Mouse (Mus musculus) lung, postnatal 10 days (tissue): ENCODE measurements around the gene Sphk1.
"Not testable (repeated sequence)": the region's sequence is repeated elsewhere in the genome, so short reads cannot be mapped to it uniquely, and the experiment has no call there.

Source experiments
- DNase-seq: peaks from one replicate; pipeline ENCODE4 v3.0.0; 2021

Sphk1 gene

DNA sequence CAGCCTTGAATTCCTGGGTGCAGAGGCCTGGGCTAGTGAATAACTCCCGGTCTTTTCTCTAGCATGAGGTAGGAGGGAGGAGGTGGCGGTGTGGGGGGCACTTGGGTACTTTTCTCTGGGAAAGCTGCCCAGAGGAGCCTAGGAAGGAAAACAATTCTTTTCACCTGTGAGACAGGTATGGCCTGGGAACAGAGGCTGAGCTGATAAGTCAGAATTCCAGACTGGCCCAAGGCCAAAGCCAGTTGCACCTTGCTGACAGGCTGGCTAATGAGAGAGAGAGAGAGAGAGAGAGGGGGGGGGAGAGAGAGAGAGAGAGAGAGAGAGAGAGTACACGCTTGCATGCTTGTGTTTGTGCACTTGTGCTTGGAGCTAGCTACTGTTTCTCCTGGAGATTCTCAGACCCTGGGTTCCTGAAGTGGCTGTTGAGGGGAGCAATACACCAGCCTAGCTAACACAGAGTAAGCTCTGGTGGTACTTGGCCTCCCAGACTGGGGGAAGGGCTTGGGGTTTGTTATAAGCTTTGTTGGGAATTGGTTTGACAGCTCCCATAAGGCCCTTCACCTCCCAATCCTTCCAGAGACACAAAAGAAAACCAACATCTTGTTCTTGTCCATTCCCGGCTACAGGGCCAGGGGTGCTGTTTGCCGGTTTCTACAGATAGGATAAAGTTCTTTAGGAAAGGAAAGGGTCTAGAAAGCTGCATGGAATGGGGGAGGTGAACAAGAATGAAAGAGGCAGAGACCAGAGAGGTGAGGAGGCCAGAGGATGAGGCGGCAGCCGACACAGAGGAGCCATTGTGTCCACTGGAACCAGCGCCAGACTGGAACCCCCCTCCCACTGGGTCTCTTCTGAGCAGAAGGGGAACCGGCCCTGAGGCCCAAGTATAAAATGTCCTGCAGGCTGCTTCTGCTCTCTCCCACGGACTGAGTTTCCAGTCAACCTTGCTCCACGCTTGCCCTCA is at the start of gene Sphk1:
Gene Sphk1, plus strand, starts transcription at position 739 of the 961 bp plus-strand sequence.
- DNase-seq = peak; percentile 59

GRCm38 (mm10) chr11:116480975-116481374 is 49.8 kb upstream of the Sphk1 start:
- DNase-seq = no peak

DNA sequence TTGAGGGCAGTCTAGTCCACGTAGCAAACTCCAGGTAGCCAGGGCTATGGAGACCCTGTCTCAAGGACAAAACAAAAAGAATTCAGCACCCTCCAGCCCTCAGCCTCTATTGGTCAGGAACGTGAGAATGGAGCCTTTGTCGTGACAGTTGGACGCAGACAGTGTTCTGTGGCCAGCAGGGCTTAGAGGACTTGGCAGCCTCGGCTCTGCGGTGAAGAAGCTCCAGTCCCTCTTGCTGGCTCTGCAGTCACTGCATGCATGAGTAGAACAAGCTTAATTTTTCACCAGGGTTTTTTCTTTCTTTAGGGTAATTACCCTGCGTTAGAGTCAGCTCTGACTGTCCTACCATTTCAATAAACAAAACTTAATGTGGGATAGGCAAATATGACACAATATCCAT is 48.9 kb upstream of the Sphk1 start:
- no peak for DNase-seq

DNA sequence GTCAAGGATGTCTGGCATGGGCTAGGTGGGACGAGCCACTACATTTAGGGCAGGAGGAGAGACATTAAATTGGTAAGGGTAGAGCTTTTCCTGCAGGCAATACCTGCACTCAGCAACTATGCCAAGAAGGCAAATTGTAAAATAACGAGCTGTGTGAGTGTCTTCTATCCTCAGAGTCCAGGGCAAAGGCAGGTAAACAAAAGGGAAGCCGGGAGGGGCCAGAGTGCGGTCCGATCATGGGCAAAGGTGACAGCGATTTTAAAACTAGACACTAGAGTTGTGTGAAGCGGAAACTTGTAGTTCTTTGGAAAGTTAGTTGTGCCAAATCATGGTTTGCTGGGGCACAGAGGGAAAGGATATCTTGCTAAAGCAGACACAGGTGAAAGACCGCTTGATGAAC is 46.5 kb upstream of the Sphk1 start:
- no peak for DNase-seq

- no peak for DNase-seq
Observed at GRCm38 (mm10) chr11:116488207-116488606, 42.5 kb upstream of the Sphk1 start.

DNA sequence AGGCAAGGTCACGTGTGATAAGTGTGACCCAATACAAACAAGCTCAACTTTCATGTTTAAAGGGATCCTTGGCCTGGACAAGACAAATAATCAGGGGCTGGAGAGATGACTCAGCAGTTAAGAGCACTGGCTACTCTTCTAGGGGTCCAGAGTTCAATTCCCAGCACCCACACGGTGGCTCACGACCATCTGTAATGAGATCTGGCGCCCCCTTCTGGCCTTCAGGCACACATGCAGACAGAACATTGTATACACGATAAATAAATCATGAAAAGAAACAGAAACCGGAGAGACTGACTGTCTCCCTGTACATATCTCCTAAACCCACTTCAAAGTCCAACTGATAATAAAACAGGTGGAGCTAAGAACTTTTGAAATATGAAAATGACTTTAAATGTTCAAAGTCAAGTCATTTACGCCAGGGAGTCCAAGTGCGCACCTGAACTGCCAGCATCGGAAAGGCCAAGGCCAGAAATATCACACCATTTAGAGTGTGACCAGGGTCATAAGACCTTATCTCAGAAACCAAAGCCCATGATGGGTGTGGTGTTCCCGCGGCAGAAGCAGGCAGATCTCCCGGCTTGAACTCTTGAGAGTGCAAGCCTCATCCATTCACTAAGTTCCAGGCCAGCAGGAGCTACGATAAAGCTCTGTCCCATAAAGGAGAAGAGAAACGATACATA is 41.9 kb upstream of the Sphk1 start:
- no peak for DNase-seq

DNA sequence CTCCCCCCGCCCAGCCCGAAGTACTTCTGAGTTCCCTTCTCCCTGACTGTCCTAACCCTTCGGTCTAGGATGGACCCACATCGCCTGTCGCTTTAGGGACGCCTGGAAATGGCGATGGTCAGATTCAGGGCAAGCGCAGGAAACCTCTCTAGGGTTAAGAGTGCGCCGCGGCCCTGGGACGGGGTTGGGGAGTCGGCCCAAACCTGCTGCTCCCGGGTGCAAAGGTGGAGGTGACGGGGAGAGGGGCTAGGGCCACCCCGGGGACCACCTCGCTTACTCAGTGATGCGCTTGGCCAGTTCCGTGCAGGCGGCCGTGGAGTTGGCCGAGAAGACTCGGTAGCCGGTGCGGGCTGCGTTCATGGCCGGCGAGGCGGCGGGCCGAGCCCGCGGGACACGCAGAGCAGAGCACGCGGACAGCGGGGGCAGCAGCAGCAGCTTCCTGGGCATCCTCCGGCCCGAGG is 40.9 kb upstream of the Sphk1 start:
- DNase-seq = no peak

DNA sequence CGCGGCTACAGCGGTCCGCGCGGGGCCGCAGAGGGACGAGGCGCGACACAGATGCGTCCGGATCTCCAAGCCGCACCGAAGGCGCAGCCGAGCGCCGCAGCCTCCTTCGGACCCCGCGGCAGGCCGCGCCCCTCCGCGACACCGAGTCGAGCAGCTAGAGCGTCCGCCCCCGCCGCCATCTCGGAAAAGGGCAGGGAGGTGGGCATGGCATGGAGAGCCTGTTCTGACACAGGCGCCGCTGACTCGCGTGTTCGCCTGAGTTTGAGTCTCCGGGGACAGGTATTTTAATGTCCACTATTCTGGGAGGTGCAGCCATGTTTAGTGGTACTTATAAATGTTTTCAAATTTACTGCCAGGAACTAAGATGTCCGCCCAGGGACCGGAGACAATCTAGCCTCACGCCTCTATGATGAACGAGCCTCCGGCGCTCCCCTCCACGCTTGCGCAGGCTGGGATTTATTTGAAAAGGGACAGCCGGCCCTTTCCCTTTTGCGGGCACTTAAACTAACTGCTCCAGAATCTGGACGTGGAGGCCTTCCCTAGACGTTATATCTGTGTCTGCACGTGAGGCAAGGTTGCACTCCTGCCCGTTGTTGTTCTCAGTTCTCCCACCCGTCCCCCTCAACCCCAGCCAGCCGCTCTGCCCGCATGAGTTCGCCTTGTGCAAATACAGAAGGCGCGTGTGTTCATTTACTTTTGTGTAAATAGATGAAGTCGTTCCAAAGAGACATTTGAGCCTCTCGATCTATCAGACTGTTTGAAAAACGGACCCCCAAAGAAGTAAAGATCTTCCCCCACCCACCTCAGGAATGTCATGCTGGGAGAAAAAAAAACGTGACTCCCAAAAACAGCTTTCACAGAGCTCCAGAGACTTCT is 40.3 kb upstream of the Sphk1 start:
- DNase-seq = peak; percentile 93

GRCm38 (mm10) chr11:116491338-116491737 is 39.4 kb upstream of the Sphk1 start:
- DNase-seq = no peak

GRCm38 (mm10) chr11:116492507-116492906 is 38.2 kb upstream of the Sphk1 start:
- not testable (repeated sequence) for DNase-seq

GRCm38 (mm10) chr11:116493191-116493590 is 37.5 kb upstream of the Sphk1 start:
- DNase-seq = no peak

- peak; percentile 71 for DNase-seq
Observed at GRCm38 (mm10) chr11:116493795-116494252, 36.9 kb upstream of the Sphk1 start, which contains the start of gene Prpsap1. Gene Prpsap1 (minus strand): TSS chr11:116494202.

GRCm38 (mm10) chr11:116494474-116495174 is 36.1 kb upstream of the Sphk1 start:
- DNase-seq = peak; percentile 93

- DNase-seq = no peak
Observed at GRCm38 (mm10) chr11:116497313-116497712, 33.4 kb upstream of the Sphk1 start.

DNA sequence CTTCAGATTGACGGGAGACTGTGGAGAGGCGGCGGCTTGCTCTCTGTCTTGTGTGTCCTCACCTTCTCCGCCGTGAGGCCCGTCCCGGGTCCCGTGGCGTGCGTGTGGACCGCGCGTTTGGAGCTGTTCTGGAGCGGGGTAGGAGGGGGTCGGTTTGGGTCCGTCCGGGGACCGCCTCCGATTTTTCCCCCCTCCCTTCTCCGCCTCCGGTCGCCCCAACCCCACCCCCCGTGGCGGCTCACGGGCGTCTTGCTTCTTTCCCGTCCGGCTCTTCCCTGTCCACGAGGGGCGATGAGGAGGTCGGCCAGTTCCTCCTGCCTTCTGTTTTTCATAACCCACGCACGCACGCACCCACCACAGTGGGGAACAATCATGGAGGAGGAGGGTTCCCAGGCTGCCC is 32.1 kb upstream of the Sphk1 start:
- DNase-seq = no peak

GRCm38 (mm10) chr11:116499018-116499417 is 31.7 kb upstream of the Sphk1 start:
- DNase-seq = no peak

- DNase-seq = peak; percentile 63
Observed at GRCm38 (mm10) chr11:116501005-116501746, 29.5 kb upstream of the Sphk1 start.

- peak; percentile 31 for DNase-seq
Observed at GRCm38 (mm10) chr11:116504516-116504915, 26.2 kb upstream of the Sphk1 start.

DNA sequence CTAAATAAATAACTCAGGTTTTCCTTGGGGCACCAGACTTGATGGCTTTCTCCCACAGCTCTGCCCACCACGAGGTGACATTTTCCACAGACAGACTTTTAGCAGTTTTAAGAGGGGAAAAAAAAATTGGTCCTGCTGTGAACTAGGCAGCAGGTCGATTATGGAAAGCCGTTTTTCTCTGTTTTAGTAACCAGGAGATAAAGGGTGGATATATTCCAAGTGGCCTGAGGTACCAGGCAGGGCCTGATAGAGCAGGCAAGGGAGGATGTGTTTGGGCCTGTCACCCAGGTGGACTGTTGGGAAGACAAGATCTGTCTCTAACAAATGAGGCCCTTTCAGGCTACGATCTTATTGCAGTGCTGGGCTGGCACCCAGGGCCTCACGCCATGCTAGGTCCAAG is 25.2 kb upstream of the Sphk1 start:
- DNase-seq = no peak

GRCm38 (mm10) chr11:116506151-116506875 is 24.4 kb upstream of the Sphk1 start:
- DNase-seq = no peak

- DNase-seq = no peak
Observed at GRCm38 (mm10) chr11:116508689-116509088, 22.0 kb upstream of the Sphk1 start.
